Mouse (Mus musculus): ENCODE data around the gene Ets1. TPM values are rescaled to one million over a fixed set of nuclear protein-coding genes. Genes with fewer than 3 reads are reported as not detected.

The Ets1 gene
- polyA plus RNA-seq, 1 experiment, result 16.5 TPM

DNA sequence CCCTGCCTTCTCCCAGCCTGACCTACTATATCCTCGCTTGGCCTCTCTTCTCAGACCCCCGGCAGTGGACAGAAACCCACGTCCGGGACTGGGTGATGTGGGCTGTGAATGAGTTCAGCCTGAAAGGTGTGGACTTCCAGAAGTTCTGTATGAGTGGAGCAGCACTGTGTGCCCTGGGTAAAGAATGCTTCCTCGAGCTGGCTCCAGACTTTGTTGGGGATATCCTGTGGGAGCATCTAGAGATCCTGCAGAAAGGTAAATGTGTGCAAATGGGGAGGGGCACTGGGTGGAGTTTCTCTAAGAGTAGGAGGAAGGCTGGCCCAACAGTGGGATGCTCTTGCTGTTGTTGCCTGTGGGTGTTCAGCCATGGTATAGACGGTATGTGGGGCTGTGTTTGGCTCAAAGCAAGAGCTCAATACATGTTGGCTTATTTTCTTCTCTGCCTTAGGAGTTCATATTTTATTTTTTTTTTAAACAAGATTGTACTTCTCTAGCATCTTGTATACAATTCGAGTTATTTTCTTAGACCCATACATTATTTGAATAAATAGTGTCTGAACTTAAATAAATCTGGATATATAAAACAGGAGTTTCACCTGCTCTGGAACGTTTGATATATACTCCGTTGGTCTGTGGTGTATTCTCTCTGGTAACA, 94.1 kb downstream of the Ets1 start:
- no peak for DNase-seq (ENCODE audit: low spot score)

DNA sequence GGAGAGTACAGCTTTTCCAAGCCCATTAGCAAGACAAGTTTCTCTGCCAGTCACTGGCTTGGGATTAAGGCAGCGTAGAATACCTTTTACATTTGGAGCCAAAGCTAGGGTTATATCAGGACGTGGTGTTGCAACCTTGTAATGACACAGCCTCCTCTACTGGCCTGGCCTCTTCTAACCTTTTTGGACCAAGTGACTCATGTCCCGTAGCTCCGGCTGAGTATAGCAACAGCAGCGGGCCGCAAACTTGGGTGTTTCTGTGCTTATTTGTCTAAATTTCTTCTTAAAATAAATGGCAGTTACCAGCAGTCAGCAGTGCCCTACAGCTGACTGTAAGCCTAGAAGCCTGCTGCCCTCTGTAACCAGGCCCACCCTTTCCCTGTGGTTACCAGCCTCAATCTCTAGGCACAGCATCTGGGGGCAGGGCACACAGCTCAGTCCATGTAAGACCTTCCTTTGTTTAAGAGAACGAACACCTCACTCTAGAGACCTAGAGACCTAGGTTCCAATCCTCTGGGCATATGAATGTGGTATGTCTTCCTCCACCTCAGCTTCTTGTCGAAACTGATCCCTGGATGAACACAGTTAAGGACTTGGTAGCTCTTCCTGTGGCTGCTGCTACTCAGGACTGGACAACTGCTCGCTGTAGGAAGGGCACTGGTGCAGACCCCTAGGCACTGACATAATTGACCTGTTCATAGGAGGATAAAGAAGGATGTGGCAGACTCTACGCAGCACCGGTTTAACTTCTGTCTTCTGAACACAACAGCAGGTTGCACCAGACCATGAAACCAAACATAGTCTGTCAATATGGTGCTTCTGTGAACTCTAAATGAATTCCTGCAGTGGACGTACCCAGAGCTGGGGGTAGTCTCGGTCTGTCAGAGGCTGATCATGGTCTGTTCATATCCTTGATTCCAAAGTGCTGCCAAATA, 94.9 kb downstream of the Ets1 start:
- no peak for DNase-seq (ENCODE audit: low spot score)

- DNase-seq (ENCODE audit: low spot score), result no peak
These were observed 95.8 kb downstream of the Ets1 start for GRCm38 (mm10) chr9:32731787-32732186.

DNA sequence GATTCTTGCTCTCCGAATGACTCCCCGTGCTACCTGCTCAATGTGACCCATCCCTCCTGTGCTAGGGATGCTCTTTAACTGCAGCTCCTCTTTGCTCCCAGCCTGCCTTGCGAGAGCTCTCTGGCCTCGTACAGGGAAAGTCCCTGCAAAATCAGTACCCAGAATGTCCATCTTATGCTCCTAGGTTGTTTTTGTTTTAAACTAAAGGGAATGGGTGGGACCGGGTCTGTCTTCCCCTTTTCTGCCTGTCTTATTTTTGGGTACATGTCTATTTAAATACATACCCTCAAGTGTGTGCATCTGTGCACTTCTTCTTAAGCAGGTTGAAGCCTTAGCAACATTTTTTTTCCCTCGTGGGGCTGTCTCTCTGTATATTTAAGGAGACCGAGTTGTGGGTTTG, 99.0 kb downstream of the Ets1 start:
- DNase-seq (ENCODE audit: low spot score), result no peak

- DNase-seq (ENCODE audit: low spot score), result no peak
These were observed 100.0 kb downstream of the Ets1 start for GRCm38 (mm10) chr9:32736051-32736450.

GRCm38 (mm10) chr9:32739988-32740387, 104.0 kb downstream of the Ets1 start:
- no peak for DNase-seq (ENCODE audit: low spot score)

GRCm38 (mm10) chr9:32740751-32741387, 104.8 kb downstream of the Ets1 start:
- DNase-seq (ENCODE audit: low spot score), result no peak

GRCm38 (mm10) chr9:32741681-32742080, 105.7 kb downstream of the Ets1 start:
- no peak for DNase-seq (ENCODE audit: low spot score)

- DNase-seq (ENCODE audit: low spot score), result no peak
These were observed 107.1 kb downstream of the Ets1 start for GRCm38 (mm10) chr9:32743157-32743556.

GRCm38 (mm10) chr9:32743642-32744161, 107.7 kb downstream of the Ets1 start:
- no peak for DNase-seq (ENCODE audit: low spot score)

- DNase-seq (ENCODE audit: low spot score), result no peak
These were observed 108.3 kb downstream of the Ets1 start for GRCm38 (mm10) chr9:32744288-32744687.

DNA sequence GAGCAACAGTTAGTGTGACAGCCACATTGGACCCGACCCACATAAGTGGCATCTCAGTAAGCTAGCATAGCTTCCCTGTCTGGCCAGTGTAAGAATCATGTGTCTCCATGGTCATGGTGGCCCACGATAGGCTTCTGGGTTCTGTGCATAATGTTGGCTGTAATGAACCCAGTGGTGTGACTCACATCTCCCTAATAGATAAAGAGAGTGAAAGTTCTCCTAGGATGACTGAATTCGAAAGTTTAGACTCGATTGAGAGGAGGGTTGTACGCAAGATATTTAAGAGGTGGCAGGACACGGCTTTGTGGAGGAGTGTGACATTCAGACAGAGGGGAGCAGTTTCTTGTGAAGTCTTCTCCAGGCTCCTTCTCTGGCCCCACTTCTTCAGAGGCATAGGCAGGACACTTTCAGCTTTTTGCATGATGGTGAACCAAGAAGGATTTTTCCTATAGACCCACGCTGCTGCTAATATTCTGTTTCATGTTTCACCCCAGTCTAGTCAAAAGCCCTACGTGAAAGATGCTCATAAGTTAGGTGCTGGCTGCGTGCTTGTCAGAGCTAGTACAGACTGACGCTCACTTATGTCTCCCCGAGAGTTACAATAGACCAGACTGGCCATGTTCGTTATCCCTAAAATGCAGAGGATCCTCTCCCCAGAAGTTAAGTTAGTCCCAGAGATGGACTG, 109.2 kb downstream of the Ets1 start:
- no peak for DNase-seq (ENCODE audit: low spot score)

- no peak for DNase-seq (ENCODE audit: low spot score)
These were observed 110.0 kb downstream of the Ets1 start for GRCm38 (mm10) chr9:32745998-32746397.

GRCm38 (mm10) chr9:32746615-32747014, 110.6 kb downstream of the Ets1 start:
- DNase-seq (ENCODE audit: low spot score), result no peak

DNA sequence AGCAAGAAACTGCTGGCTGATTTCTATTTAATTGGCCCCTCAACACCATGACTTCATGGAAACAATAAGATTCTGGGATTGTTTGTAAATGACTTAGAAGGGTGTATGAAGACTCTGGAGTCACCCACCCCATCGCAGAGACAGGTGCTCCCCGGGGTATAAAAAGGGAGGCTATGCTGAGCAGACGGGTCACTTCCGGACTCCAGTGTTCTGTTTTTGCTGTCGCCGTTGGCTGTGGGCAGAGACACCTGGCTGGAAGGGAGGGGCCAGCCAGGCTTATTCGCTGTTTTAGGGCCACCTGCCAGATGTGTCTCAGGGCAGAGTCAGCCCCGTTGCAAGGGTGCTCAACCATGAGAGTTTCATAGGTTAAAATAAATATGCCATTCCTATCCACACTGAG, 111.6 kb downstream of the Ets1 start:
- no peak for DNase-seq (ENCODE audit: low spot score)

DNA sequence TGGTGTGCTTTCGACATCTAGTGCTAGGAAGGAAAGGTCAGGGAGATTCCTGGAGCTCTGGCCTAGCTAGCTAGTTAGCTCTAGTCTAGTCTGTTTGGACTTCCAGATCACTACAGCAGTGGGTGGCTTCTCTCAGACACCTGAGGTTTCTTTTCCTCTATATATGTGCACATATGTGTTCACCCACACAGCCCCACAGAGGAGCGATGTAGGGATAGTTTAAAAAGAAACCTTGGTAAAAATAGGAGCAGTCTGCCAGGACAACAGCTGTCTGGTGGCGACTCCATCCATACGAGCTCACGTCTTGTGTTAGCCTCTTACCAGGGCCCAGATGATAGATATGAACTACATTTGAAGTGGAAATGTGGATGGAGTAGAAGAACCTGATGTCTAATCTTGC, 112.5 kb downstream of the Ets1 start:
- no peak for DNase-seq (ENCODE audit: low spot score)

DNA sequence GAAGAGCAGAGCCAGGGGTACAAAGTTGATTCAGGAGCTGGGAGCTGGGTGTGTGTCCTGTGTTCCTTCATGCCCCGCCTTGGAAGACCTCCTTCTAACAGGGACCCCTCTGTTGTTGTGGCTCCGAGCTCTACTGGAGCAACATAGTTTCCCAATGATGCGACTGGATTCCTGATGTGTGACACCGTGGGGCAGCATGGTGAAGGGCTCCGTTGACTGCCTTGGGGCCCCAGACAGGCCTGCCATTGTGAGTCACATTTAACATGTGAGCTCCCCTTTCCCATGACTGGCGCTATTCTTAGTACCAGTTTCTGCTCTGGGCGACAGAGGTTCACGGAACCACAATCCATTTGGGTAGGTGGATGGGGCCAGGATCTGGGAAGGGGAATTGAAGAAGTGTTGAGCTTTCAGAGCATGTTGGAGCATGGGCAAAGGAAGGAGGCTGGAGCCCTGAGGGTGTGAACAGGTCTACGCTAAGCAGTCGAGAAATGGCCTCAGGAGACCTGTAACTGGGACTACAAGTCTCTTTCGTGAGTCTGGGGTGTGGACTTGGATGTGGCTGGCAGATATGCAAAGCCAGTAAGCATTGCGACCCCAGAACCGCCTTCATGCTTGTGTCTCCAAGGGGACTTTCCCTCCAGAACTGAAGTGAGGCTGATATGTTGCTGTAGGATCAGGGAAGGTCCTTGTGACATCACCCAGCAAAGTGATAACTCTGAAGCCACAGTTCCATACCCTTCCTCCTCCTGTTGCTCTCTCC, 113.9 kb downstream of the Ets1 start:
- DNase-seq (ENCODE audit: low spot score), result no peak

GRCm38 (mm10) chr9:32752602-32753001, 116.6 kb downstream of the Ets1 start:
- no peak for DNase-seq (ENCODE audit: low spot score)

DNA sequence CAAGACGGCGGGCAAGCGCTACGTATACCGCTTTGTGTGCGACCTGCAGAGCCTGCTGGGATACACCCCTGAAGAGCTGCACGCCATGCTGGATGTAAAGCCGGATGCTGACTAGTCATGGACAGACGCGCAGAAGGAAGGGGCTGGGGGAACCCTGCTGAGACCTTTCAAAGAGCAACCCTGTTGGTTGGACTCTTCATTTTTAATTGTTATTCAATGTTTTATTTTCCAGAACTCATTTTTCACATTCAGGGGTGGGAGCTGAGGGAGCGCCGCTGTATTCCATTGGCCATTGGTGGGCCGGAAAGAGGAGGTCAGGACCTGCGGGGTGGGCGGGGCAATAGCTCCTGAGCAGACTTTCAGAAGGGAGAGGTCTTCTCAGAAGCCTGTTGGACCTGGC, 118.3 kb downstream of the Ets1 start:
- DNase-seq (ENCODE audit: low spot score), result no peak

GRCm38 (mm10) chr9:32756002-32756401, 120.0 kb downstream of the Ets1 start:
- DNase-seq (ENCODE audit: low spot score), result no peak

- no peak for DNase-seq (ENCODE audit: low spot score)
These were observed 122.4 kb downstream of the Ets1 start for GRCm38 (mm10) chr9:32758280-32758905.

Measured in urinary bladder, adult 2 months (tissue).